Mouse (Mus musculus) testis, postnatal 14 days (tissue): ENCODE measurements at regions not wholly inside any gene's neighbourhood (a gene's known extent, or its start where the extent isn't known, plus 50 kb on each side); places are given as distances from the start of the nearest gene placed in this dataset.

Experiments used
- DNase-seq: peaks from one replicate; pipeline ENCODE4 v3.0.0; 2021; ENCODE audit warnings: low spot score

- DNase-seq = no peak
These were observed 140.4 kb upstream of the Egfl6 start for GRCm38 (mm10) chrX:166725761-166726503.

GRCm38 (mm10) chrX:166718075-166718474 lies 132.6 kb upstream of the Egfl6 start:
- no peak for DNase-seq

- no peak for DNase-seq
These were observed 123.8 kb upstream of the Egfl6 start for GRCm38 (mm10) chrX:166709306-166709705.

- no peak for DNase-seq
These were observed 122.6 kb upstream of the Egfl6 start for GRCm38 (mm10) chrX:166708106-166708505.

- no peak for DNase-seq
These were observed 121.5 kb upstream of the Egfl6 start for GRCm38 (mm10) chrX:166707029-166707428.

DNA sequence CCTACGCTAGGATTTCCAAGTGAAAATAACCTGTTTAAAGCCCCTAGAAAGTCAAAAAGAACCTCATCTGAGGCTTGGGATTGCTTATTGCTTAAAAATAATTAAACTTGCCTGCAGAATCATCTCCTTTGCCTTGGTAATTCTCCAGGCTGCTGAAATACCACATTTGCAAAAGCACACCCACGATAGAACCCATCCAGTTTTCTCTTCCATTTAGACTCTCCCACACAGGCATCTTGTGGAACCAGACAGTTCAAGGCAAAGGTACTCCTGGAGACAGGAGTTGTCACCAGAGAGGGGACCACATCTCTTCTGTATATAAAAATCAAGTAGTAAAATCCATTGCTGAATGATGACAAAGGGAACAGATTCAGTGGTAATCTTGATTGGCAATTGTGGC lies 118.8 kb upstream of the Egfl6 start:
- DNase-seq = no peak

DNA sequence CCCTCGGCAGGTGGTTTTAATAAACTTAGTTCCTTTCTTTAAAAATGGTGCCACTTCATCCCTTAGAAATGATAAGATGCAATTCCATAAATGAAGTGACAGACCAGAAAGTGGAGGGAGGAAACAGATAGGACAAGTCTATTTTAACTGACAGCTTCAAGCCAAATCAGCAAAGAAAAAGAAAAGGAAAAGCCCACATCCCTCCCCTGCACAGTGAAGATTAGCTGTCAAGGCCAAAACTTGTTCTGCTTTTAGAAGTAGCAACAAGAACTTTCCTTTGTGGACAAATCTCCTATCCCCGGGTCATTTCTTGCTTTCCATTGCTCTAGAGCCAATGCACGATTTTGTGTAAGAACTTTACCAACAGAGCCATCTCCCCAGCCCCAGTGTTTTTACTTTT lies 108.7 kb upstream of the Egfl6 start:
- no peak for DNase-seq

GRCm38 (mm10) chrX:166688779-166689178 lies 103.3 kb upstream of the Egfl6 start:
- no peak for DNase-seq

GRCm38 (mm10) chrX:166673404-166673803 lies 87.9 kb upstream of the Egfl6 start:
- DNase-seq = peak; percentile 24

DNA sequence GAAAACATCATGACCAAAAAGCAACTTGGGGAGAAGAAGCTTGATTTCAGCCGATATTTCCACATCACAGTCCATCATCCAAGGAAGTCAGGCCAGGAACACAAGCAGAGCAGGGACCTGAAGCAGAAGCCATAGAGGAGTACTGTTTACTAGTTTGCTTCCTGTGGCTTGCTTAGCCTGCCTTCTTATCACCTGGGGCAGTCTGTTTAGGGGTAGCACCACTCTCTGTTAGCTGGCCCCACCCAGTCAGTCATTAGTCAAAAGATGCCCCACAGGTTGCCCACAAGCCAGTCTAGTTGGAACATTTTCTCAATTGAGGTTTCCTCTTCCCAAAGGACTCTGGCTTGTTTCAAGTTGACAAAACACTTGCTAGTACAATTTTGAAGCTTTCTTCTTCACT lies 87.1 kb upstream of the Egfl6 start:
- DNase-seq = no peak

DNA sequence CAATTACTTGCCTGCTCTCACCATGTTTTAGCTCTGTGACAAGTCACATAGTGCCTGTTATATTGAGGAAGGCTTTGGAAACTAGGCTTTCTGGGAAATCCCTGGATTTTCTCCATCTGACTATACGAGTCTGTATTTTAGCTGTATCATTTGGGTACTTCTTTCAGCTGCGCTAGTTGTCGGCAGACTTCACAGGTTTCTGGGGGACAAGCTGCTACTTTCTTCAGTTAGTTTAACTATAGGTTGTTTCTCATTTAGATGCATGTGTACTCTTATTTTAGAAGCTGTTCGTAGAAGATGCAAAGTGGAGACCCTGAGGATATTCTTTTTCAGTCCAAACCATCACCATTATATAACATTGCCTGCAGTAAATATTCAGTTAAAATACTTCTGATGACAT lies 86.3 kb upstream of the Egfl6 start:
- DNase-seq = no peak

- DNase-seq = no peak
These were observed 80.8 kb upstream of the Egfl6 start for GRCm38 (mm10) chrX:166666304-166666703.

DNA sequence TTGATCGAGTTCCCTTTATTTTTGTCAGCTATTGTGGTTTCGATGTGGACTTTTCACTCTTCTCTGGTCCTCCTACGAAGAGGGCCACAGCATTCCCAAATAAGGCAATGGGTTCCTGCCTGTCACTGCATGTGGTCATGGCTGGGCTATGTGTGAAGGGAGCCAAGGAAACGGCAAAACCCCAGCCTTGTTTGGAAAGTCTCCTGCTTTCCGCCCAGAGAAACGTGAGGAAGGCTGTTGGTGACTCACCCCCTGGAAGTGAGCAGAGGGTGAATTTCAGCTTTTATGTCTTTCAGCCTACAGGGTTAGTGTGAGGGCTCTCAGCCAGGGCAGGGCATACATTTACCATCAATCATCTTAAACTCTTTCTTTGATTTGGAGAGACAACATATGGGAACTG lies 76.3 kb upstream of the Egfl6 start:
- DNase-seq = peak; percentile 9

DNA sequence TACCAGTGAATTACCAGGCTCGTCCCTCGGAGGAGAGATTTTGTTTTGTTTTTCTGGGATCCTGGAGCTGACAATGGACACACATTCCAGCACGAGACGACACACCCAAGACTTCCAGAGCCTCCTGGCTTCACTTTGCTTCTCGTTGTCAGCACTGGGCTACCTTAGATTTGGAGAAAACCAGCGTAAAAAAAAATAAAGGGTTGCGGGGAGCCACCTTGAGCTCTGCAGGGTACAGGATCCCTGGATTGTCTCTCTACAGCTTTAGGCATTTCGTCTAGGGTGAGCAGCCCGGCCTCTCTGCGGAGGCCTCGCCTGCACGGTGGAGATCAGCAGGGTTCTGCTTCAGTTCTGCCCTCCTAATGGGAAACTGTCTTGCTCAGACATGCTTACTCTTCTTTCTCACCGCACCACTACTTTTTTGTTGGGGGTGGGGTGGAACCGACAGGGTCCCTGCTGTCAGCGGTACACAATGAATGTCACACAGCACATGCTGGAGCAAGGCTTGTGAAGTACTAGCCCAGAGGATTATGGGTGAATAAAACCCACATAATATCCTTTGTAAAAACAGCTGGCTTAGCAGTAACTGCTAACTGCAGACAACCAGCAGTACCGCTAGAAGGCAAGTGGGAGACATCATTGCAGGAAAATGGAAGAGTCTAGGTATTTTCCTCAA lies 75.7 kb upstream of the Egfl6 start:
- DNase-seq = peak; percentile 11

- no peak for DNase-seq
These were observed 75.2 kb upstream of the Egfl6 start for GRCm38 (mm10) chrX:166660715-166661042.

DNA sequence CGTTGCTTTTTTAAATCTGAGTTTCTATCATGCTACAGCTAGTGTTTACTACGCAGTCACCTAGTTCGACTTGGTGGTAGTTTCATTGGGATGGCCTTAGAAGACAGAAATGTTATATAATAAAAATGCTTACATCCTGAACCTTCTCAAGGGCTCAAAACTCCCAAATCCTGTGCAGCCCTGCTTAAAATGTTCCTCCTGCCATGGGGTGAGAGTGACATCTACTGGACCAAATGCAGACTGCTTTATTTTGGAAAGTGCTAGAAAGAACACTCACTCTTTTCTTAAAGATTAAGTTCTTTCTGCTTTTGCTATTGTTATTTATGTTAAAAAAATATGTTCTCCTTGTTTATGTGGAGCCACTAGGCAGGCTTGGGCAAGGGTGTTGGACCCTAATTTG lies 66.9 kb upstream of the Egfl6 start:
- DNase-seq = no peak

DNA sequence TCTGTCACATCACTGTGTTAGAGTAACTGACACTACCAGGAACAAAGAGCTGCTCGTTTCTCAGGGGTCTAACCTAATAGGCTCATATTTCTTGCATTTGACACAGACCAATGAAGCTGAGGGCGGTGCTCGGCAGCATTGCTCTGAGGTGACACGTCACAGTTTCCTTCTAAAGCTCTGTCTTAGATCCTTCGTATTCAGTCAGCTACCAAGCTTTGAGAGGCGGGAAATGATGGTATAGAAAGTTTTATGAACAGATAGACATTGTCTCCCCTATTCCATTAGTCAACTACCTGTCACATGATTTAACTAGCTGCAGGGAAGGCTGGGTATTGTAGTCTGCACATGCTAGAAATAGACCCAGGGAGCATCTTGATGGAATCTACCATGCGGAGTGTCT lies 60.2 kb upstream of the Egfl6 start:
- no peak for DNase-seq

- no peak for DNase-seq
These were observed 55.7 kb upstream of the Egfl6 start for GRCm38 (mm10) chrX:166641256-166641655.

DNA sequence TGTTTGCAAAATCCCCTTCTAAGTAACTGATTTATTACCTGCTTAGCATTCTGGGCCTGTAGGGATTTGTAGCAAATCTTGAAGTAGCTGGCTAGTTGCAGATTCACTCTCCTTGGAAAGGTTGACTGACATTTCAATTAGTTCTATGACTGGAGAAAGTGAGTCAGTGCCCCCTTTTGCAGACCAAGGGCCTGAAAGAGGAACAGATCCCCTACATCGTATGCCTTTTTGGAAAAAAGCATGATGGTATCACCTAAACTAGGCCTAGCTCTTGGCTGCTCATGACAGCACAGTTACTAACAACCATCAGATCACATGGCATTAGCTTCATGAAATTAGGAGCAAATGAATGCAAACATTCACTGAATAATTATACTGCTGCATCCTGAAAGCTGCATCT lies 54.7 kb upstream of the Egfl6 start:
- no peak for DNase-seq
